Mouse (Mus musculus) 3134 (cell line): ENCODE results near the gene Hoxc6.

Experiments used
- DNase-seq: peaks from one replicate; pipeline ENCODE4 v3.0.0-alpha.2; 2011; ENCODE audit warnings: low spot score; ENCODE audit not compliant: insufficient read length; ENCODE audit errors: extremely low read depth

Hoxc6 gene

DNA sequence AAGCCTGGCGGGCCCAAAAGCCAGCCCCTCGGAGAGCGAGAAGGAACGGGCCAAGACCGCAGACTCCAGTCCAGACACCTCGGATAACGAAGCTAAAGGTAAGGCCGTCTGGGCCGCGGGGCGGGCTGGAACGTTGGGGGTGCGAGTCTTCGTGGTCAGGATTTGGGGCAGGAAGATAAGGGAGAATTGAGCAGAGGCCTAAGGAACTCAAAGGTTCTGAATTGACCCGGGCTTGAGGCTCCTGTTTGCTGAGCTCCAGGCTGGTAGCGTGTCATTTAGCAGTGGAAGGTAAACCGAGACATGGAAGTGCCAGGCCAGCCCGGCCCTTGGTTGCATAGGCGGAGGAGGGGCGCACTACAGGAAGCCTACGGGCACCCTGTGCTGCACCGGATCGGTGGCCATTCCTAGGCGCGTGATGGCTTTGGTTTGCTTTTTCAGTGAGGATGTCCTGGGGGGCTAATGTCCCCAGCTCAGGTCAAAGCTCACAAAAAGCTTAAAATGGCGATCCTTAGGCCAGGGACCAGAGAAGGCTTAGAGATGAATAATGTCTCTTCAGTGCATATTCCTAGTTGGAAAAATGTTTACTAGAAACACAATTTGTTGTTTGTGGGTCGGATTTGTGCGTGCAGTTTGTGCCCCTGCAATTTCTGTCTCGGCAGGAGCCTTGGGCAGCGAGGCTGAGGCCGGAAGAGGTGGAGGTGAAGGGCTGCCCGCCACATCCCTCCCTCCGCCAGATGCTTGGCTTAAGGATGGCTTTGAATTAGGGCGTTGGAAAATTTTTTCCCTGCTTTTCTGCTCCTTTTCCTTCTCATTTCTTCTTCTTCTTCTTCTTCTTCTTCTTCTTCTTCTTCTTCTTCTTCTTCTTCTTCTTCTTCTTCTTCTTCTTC, 30.3 kb upstream of the Hoxc6 start:
- DNase-seq, result no peak

DNA sequence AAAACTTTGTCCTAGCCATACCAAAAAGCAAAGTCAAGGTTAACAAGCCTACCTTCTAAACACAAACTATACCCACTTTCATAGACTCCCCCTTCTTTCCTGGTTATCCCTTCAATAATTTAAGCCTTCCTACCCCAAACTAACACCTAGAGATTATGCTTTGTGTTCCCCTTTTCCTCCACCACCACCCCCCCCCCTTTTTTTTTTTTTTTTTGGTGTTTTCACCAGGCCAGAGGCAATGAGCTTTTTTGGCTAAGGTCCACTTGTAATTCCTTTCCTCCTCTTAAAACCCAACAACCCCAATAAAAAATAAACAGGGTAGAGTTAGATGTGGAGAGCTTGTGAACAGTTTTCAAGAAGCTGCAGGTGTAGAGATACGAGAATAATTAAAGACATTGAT, 28.8 kb upstream of the Hoxc6 start:
- no peak for DNase-seq

DNA sequence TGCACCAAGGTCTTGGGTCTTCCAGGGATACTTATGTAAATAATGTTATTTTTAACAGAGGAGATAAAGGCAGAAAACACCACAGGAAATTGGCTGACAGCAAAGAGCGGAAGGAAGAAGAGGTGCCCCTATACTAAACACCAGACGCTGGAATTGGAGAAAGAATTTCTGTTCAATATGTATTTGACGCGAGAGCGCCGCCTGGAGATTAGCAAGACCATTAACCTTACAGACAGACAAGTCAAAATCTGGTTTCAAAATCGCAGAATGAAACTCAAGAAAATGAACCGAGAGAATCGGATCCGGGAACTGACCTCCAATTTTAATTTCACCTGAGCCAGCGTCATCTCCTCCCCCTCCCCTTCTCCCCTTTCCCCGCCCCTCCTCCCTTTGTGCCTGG, 27.3 kb upstream of the Hoxc6 start:
- DNase-seq, result no peak

DNA sequence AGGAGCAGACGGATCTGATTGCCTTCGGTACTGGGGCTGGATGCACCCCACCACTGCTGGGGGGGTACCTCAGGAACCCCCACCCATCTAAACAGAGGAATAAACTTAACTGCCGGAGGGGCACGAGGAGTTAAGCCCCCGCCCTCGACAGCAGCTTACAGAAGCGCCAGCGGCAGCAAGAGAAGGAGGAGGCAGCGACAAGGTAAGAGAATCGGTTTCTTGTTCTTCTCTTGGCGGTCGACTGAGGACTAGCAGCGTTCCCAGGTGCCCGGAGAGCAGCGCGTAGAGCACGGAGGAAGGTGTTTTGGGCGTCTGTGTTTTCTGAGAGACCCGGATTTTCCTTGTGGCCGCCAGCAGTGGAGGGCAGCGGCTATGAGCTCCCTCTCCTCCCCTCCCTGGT, 25.8 kb upstream of the Hoxc6 start:
- DNase-seq, result no peak

DNA sequence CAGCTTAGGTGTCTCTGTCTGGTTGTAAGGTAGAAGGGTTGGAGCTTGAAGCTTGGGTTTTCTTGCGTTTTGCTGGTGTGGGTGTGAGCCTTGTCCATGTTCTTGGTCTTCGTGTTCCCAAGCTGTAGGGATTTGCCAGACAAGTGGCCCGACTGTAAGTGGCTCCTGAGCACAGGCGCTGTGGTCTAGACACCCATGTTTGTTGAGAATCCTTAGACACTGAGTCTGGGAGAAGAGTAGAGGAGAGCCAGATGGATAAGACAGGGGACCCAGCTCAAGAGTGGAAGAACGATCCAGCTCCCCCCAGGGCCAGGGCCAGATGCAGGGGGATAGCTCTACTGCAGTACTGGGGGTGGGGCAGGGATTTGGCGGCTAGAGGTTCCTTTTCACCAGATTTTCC, 25.3 kb upstream of the Hoxc6 start:
- DNase-seq, result no peak

DNA sequence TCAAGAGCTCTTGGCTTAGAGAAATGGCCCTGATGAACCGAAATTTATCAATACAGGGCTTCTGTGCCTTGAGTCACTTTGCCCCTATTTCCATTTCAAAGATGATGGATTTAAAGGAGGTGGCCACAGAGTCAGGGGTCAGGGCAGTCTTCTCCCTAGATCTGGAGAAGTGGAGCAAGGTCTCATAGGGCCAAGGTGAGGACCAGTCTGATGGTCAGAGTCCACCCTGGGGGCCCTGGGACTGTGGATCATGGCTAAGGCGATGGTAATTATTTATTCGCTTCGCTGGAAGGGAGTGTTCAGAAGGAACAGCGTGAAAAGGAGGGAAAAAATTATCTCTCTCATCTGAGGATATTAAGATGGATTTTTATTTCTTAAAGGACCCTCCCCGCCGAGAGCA, 23.0 kb upstream of the Hoxc6 start:
- no peak for DNase-seq

DNA sequence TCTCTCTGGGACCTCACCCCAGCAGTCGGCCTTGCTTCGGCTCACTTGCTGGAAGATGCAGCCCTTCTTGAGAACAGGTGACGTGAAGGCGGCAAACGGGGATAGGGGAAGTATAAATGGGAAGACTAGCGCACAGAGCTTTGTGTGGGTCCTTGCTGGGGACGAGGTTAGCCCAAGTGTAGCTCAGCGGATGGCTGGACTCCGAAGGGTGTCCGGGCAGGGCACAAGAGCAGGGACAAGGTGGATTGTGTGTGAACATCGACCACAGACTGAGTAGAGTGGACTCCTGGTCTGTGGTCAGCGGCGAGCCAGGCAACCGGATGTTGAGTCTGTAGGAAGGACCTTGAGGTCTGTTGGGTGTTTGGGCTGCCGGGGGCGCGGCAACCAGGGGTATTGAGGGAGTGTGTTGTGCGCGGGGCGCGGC, 22.4 kb upstream of the Hoxc6 start:
- DNase-seq, result peak; percentile 58

DNA sequence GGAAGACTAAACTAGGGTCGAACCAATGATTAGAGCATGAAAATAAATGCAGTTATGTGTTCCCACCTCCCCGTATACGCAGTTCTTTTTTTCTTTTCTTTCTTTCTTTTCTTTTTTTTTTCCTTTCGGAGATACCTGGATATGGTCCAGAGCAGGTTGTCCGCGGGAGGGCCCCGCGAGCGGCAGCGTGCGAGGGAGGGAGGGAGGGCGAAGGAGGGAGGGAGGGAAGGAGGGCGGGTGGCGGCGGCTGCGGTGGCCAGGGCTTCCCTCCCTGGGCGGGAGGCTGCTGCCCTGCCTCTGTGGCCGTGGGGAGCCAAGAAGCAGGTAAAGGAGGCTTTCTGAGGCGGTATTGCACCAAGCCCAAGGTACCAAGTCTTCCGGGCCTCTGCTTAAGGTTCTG, 21.9 kb upstream of the Hoxc6 start, which contains the start of gene Hoxc9:
TSS of gene Hoxc9 (plus strand) at position 269 of the 400 bp plus-strand sequence.
- DNase-seq, result no peak

DNA sequence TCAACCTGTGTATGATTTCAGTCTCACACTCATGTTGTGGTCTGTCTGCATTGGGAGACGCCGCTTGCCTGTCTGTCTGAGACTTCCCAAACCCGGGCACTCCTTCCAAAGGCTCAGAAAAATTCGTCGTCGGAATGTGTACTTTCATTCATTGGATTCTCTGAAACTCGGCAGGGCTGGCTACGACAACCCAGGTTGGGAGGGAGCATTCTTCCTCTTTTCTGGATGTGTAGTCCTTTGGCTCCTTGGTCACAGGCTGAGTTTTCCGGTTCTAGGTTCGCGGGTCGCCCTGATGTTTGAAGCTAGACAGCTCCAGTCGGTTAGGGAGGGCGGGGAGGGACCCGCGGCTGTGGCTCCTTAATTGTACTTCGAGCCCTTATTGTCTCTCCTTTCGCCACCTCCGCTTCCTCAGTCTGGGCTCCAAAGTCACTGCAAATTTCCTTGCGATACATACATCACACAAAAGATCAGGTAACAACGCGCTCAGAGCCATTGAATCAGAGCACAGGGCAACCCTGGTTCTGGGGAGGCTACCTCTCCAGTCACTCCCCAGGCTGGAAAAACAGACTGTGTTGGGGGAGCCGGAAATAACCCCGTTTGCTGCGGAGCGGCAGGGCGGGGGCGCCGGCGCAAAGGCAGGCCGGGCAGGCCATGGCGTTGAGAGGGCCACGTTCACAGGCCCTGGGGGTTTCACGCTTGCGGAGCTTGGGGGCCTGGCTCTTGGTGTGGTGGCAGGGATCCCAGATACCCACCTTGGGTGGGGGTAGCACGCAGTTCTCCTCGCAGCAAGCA, 21.2 kb upstream of the Hoxc6 start:
- DNase-seq, result peak; percentile 64

DNA sequence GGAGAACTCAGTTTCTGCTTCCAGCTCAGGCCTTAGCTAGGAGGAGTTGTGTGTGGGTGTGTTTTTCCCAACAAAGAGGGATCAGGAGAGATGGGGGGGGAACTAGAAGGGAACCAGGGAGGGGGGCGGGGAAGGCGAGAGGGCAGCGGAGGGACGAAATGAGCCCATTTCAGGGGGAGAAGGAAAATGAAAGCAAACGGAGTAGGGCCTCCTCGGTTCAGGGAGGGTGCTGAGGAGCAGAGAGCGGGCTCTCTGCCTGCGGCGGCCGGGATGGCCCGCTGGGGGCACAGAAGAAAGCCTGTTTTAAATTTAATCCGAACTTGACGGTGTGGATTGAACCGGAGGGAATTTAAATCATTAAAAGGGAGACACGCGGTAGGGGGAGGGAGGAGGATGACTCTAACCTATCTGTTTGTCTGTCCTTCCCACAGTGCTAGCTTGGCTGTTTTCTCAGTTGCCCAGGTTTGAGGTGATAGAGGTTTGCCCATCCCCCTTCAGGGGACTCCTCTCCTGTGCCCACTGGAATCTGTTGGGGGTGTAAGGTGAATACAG, 20.6 kb upstream of the Hoxc6 start:
- no peak for DNase-seq

DNA sequence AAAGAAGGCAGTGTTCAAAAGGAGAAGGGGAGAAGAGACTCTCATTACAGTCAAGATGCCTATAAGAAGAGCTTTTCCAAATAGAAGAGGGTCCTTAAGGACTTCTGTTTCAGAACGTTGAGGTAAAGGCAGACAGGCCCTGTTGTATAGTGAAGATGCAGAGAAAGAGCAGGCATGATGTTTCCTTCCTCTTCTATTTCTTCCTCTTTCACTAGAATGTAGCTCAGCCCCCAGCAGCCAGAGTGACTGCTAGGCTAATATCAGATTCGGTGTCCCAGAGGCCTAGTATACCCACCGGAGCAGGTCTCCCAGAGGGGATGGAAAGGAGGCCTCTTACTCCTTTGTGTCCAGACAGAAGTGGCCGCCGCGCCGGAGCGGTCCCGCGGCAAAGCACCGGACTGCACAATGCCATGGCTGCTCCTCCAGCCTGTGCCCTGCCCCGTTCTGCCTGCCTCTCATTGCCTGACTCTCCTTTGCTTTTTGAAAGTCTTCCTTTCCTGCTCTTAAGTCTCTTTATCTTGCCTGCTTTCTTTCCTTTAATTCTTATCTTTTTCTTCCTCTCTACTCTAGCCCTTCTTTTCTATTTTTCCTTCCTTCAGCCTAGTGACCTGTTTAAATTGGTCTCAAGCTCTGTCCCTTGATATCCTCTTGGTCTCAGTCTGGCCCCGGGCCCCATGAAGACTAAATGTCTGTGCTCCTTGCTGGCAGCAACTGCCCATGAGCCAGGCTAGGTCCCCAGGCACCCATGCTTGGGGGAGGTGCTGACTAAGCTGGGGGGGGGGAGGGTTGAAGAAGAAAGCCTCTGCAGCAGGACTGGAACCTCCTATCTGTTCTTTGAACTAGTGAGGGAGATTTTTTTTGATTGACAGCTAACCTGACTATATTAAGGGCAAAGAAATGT, 19.2 kb upstream of the Hoxc6 start:
- no peak for DNase-seq

DNA sequence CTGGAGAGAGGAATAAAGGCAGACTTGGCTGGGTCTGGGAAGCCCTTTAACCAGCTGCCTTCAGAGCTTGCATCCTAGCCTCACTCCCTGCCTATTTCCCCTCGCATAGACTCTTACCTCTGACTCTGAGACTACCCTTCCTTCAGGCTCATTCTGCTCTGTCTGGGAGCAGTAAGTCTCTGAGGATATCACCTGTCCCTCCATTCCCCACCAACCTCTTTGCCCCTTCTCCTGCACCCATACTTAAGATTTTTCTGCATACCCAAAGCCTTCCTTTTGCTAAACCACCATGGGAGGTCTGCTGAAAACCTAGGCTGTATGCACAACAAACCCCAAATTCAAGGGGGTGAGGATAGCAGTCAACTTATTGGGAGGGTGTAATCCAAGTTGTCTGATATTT, 18.1 kb upstream of the Hoxc6 start:
- DNase-seq, result no peak

DNA sequence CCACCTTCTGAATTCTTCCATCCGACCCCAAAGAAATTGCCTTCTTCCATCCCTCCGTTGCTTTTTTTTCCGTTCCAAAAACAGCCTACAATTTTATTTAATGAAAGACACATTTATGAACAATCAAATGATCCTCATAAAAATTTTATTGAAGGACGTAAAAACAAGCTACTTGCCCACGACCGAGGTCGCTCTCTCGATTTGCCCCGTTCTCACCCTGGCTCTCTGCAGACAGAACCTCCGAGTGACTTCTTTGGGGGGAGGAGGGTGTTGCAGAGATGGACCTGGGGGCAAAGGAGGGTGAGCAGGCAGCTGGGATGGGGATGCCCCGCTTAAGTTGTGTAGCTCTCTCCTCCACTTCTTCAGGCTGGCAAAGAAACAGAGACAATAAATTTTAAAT, 17.7 kb upstream of the Hoxc6 start:
- DNase-seq, result no peak

DNA sequence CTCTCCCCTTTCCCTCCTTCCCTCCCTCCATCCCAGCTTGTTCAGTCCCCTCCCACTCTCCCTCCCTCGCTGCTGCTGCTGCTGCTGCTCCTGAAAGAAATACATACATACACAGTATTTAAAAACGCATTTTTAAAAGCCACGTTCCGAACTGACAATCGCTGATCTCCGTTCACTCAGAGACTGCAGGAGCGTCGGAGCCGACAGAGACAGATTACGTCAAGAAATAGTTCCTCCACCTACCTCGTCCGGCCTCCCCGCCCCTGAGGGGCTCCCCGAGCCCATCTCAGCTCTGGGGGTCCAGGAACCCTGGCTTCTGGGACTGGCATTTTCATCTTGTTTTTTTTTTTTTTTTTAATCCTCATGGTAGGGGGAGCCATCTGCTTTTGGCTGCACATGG, 17.1 kb upstream of the Hoxc6 start:
- DNase-seq, result peak; percentile 72

DNA sequence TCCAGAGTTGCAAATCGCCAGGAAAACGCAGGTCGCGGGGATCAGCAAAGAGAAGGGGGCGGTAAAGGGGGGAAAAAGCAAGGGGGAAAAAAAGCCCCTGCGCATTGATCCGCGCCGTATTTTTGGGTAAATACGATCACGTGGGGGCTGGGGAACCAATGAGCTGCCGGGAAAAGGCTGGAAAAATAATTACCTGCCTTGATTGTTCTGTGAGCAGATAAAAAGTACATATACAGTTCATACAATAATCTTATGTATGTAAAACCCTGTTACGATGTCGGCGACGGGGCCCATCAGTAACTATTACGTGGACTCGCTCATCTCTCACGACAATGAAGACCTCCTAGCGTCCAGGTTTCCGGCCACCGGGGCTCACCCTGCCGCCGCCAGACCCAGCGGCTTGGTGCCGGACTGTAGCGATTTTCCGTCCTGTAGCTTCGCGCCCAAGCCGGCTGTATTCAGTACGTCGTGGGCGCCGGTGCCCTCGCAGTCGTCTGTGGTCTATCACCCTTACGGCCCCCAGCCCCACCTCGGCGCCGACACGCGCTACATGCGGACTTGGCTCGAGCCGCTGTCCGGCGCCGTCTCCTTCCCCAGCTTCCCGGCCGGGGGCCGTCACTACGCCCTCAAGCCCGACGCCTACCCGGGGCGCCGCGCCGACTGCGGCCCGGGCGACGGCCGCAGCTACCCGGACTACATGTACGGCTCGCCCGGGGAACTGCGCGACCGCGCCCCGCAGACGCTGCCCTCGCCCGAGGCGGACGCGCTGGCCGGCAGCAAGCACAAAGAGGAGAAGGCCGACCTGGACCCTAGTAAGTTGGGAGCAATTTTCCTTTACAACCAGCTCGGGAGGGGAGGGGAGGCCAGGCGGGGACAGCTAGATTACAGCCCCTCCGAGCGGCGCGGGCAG, 16.4 kb upstream of the Hoxc6 start:
- peak; percentile 87 for DNase-seq

DNA sequence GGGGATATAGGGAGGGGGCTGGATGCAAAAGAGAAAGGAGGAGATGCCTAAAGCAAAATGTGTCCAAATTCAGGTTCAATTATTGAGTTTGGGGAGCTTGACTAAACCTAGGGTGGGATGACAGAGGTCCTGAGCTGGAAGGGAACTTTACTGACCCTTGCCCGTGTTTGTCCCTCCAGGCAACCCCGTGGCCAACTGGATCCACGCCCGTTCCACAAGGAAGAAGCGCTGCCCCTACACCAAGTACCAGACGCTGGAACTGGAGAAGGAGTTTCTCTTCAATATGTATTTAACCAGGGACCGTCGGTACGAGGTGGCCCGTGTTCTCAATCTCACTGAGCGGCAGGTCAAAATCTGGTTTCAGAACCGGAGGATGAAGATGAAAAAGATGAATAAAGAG, 14.3 kb upstream of the Hoxc6 start:
- no peak for DNase-seq

DNA sequence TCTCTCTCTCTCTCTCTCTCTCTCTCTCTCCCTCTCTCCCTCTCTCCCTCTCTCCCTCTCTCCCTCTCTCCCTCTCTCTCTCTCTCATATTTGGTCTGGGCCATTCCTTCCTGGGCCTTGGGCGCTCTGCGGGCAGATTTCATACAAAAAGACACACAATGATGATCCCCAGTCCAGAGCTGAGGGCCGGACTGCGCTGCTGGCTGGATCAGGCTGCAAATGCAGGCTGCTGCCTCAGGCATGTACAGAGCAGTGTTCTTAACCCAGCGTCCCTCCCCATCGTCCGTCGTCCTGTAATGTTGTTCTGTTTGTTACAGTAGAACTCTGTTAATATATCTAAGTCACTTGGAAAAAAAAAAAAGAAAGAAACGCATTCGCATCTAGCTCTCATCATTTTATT, 13.5 kb upstream of the Hoxc6 start:
- no peak for DNase-seq

DNA sequence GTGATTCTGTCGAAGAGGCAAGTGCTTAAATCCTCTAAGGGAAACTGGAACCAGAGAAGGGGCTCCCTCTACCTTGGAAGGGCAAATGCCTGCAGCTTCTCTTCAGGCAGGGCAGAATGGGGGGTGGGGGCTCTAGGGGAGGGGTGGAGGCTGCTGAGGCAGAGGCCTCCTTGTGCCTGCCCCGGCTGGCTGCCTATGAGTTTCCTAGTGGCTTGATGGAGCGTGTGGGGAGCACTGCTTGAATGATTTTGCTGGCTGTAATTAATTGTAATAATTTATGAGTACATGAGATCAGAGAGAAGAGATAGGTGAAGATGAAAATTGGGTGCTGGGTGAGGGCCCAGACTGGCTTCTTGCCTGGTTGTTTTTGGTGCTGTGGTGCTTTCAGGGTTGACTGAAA, 13.1 kb upstream of the Hoxc6 start:
- DNase-seq, result no peak

DNA sequence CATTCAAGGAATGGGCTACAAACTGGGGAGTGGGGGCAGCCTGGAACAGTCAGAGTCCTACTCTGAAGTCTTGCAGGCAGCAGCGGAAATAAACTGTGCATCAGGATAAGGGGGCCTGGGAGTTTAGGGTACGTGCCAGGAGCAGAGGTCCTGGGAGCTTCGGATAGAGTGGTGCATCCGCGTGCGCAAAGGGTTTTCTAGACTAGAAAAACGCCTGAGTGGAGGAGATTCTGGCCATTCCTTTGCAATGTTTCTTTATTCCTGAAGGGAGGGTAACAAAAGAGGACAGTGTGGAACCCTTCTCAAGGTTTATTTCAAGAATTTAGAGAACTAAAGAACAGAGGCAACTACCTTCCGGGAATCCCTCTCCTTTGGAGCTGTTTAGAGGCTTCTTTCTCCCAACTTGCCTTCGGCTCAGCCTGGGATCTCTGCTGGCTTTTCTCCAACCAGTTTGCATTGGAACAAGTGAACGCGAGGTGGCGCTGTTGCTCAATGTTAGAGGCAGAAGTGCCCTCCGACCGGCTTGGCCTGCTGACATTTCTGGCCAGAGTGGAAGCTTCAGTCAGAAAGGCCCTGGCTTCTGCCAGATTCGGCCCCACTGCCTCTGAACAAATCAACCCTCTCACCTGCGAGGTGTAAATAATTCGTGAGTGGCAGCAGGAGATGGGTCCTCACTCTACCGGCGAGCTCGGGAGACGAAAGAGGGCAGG, 10.8 kb upstream of the Hoxc6 start:
- DNase-seq, result peak; percentile 69
